Mouse (Mus musculus): ENCODE data around the gene Izumo3. TPM values are rescaled to one million over a fixed set of nuclear protein-coding genes. Genes with fewer than 3 reads are reported as not detected.
"Not testable (repeated sequence)": the region's sequence is repeated elsewhere in the genome, so short reads cannot be mapped to it uniquely, and the experiment has no call there.

Izumo3 gene
- not detected for total RNA-seq (2021)
- long read RNA-seq, experiment 1 = 0 reads
- long read RNA-seq, experiment 2 = 0 reads

GRCm38 (mm10) chr4:92147134-92147533, at the start of gene Izumo3:
TSS of gene Izumo3 (minus strand) at chr4:92147234.
- DNase-seq (ENCODE audit: low spot score in 2 of 2) = no peak

GRCm38 (mm10) chr4:92191649-92192048, 44.6 kb upstream of the Izumo3 start, which contains the start of gene Gm12666:
TSS of gene Gm12666 (minus strand) at chr4:92191749.
- DNase-seq (ENCODE audit: low spot score in 2 of 2) = not testable (repeated sequence)

- DNase-seq (ENCODE audit: low spot score in 2 of 2) = no peak
Observed at GRCm38 (mm10) chr4:92152646-92153045, 5.6 kb upstream of the Izumo3 start.

- DNase-seq (ENCODE audit: low spot score in 2 of 2) = no peak
Observed at GRCm38 (mm10) chr4:92111390-92111988, 35.5 kb downstream of the Izumo3 start.

- no peak for DNase-seq (ENCODE audit: low spot score in 2 of 2)
Observed at GRCm38 (mm10) chr4:92097386-92097785, 49.6 kb downstream of the Izumo3 start.

GRCm38 (mm10) chr4:92095951-92096350, 51.1 kb downstream of the Izumo3 start:
- no peak for DNase-seq (ENCODE audit: low spot score in 2 of 2)

Other genes starting within 250 kb of the Izumo3 start
- gene Gm12666, start 44.5 kb upstream of the Izumo3 start, total RNA-seq (2021) = 1 to 10 TPM; 1.7 to 3.1 TPM